Mouse (Mus musculus) midbrain, postnatal 0 days (tissue): ENCODE results near the gene Adamts13. TPM values are rescaled to one million over a fixed set of nuclear protein-coding genes. Genes with fewer than 3 reads are reported as not detected.

ENCODE experiments used
- ATAC-seq: fragments of 200-750 bp; cut with Nextera tagmentation; 2 replicates; pipeline ENCODE4 v1.8.0; 2017; ENCODE audit warnings: moderate number of reproducible peaks, mild to moderate bottlenecking, moderate TSS enrichment, moderate library complexity; ENCODE audit not compliant: low FRiP score
- DNase-seq: peaks from one replicate; pipeline ENCODE4 v3.0.0-alpha.2; 2015; ENCODE audit warnings: low spot score
- H3K27ac ChIP-seq: fragments of 300-500 bp; sonication (generic); 2 replicates; pipeline ENCODE4 v1.5.1; 2014; ENCODE audit warnings: low read depth, mild to moderate bottlenecking, low read length, mixed read lengths
- H3K27me3 ChIP-seq: fragments of 300-500 bp; sonication (generic); 2 replicates; pipeline ENCODE4 v1.6.1; 2014; ENCODE audit warnings: low read length, control low read depth, mixed read lengths; ENCODE audit not compliant: insufficient read depth
- H3K36me3 ChIP-seq: fragments of 300-500 bp; sonication (generic); 2 replicates; pipeline ENCODE4 v1.6.1; 2014; ENCODE audit warnings: low read length, control low read depth, mixed read lengths; ENCODE audit not compliant: insufficient read depth
- H3K4me1 ChIP-seq: fragments of 300-500 bp; sonication (generic); 2 replicates; pipeline ENCODE4 v1.6.1; 2014; ENCODE audit warnings: mild to moderate bottlenecking, control low read depth, antibody characterized with exemption, low read length, mixed read lengths; ENCODE audit not compliant: insufficient read depth
- H3K4me2 ChIP-seq: fragments of 300-500 bp; sonication (generic); 2 replicates; pipeline ENCODE4 v1.6.1; 2014; ENCODE audit warnings: low read depth, mild to moderate bottlenecking, low read length, mixed read lengths; ENCODE audit not compliant: poor library complexity, severe bottlenecking
- H3K4me3 ChIP-seq: fragments of 300-500 bp; sonication (generic); 2 replicates; pipeline ENCODE4 v1.5.1; 2014; ENCODE audit warnings: low read depth, mild to moderate bottlenecking, low read length, moderate library complexity
- H3K9ac ChIP-seq: fragments of 300-500 bp; sonication (generic); replicated peaks from 2 replicates; pipeline ENCODE4 v1.6.1; 2014; ENCODE audit warnings: mild to moderate bottlenecking, low read length, moderate library complexity, mixed read lengths; ENCODE audit not compliant: poor library complexity, severe bottlenecking
- H3K9me3 ChIP-seq: fragments of 300-500 bp; sonication (generic); 2 replicates; pipeline ENCODE4 v1.6.1; 2016; ENCODE audit warnings: low read length, control low read depth
- CTCF ChIP-seq: IDR thresholded peaks from 2 replicates; pipeline ENCODE4 v1.5.1; 2016; ENCODE audit warnings: antibody characterized with exemption, mild to moderate bottlenecking
- WGBS: fragments of 180-500 bp; shearing (Covaris S2); extraction: QIAGEN DNeasy Blood & Tissue Kit; methylation state at CpG from one replicate; pipeline ENCODE4 v1.1.7; 2014; 5-methylcytosine and 5-hydroxymethylcytosine counted together
- polyA plus RNA-seq: library from polyadenylated mRNA; unstranded; fragments of >200 nt; fragmentation: Nextera tagmentation; extraction: Ambion mirVana; gene quantifications from 2 replicates; pipeline ENCODE4 v1.2.1, GENCODE M21; 2015
- total RNA-seq: library from RNA; depleted of rRNA; stranded (reverse); fragments of >200 nt; gene quantifications from 2 replicates; pipeline ENCODE4 v1.2.3, GENCODE M21; 2014

The Adamts13 gene
- total and polyA plus RNA-seq, 2 experiments from 2014 or later = not detected

- no peaks in the 10 kb centered on the region for H3K9me3 ChIP-seq
- no peak overlapping the region for H3K9ac ChIP-seq
- no peaks in the 10 kb centered on the region for H3K27me3 ChIP-seq
- H3K4me2 ChIP-seq = no peak overlapping the region
- H3K4me3 ChIP-seq = no peak overlapping the region
- H3K27ac ChIP-seq = no peak overlapping the region
- TF ChIP-seq CTCF = no peak
- 0 out of 2 replicates have a peak, but pooled peaks cover 3% of the 10 kb centered on the region for H3K36me3 ChIP-seq
- WGBS = 85% methylated on average over 3 of the region's 3 CpGs
- ATAC-seq (no peak), DNase-seq (no peak)
- peaks cover 13% of the 10 kb centered on the region; the same call in 1 of the 2 replicates for H3K4me1 ChIP-seq
Measured at GRCm38 (mm10) chr2:27025545-27025944, 52.3 kb downstream of the Adamts13 start.

GRCm38 (mm10) chr2:27026332-27026731 lies 53.1 kb downstream of the Adamts13 start:
- 94% methylated on average over 3 of the region's 3 CpGs for WGBS
- Histone ChIP-seq H3K9ac (no peak overlapping the region), H3K36me3 (0 out of 2 replicates have a peak, but pooled peaks cover 3% of the 10 kb centered on the region), H3K4me2 (no peak overlapping the region), H3K9me3 (no peaks in the 10 kb centered on the region), H3K27me3 (no peaks in the 10 kb centered on the region), H3K4me1 (peaks cover 13% of the 10 kb centered on the region; the same call in 1 of the 2 replicates), H3K4me3 (no peak overlapping the region), H3K27ac (no peak overlapping the region)
- no peak for ATAC-seq
- TF ChIP-seq CTCF = no peak
- no peak for DNase-seq

- Histone ChIP-seq H3K27me3 (no peaks in the 10 kb centered on the region), H3K27ac (peak overlapping the region; percentile 68), H3K4me1 (peaks cover 13% of the 10 kb centered on the region; the same call in 1 of the 2 replicates), H3K4me3 (peak overlapping the region; percentile 42), H3K36me3 (0 out of 2 replicates have a peak, but pooled peaks cover 3% of the 10 kb centered on the region), H3K9ac (peak overlapping the region; percentile 62), H3K9me3 (no peaks in the 10 kb centered on the region), H3K4me2 (peak overlapping the region; percentile 64)
- DNase-seq (no peak), ATAC-seq (0 out of 2 replicates have a peak, but pooled peaks have one; percentile 0)
- no peak for TF ChIP-seq CTCF
- 71% methylated on average over 10 of the region's 10 CpGs for WGBS
Measured at GRCm38 (mm10) chr2:27026857-27027617, 53.8 kb downstream of the Adamts13 start.

GRCm38 (mm10) chr2:27027618-27028436 lies 54.6 kb downstream of the Adamts13 start, which contains the start of gene Slc2a6:
TSS of gene Slc2a6 (minus strand) at chr2:27027998.
- H3K9ac ChIP-seq = peak within 1 kb of the TSS; percentile 62
- H3K9me3 ChIP-seq = no peaks in the 10 kb centered on the region

GRCm38 (mm10) chr2:27028437-27029015 lies 55.3 kb downstream of the Adamts13 start:
- ATAC-seq (no peak), DNase-seq (no peak)
- 0 out of 2 replicates have a peak, but pooled peaks cover 3% of the 10 kb centered on the region for H3K36me3 ChIP-seq
- peak overlapping the region; percentile 42 for H3K4me3 ChIP-seq
- H3K4me1 ChIP-seq = peaks cover 13% of the 10 kb centered on the region; the same call in 1 of the 2 replicates
- H3K27ac ChIP-seq = peak overlapping the region; percentile 68
- no peaks in the 10 kb centered on the region for H3K27me3 ChIP-seq
- H3K9ac ChIP-seq = peak overlapping the region; percentile 62
- no peaks in the 10 kb centered on the region for H3K9me3 ChIP-seq
- no peak for TF ChIP-seq CTCF
- 74% methylated on average over 4 of the region's 4 CpGs for WGBS
- H3K4me2 ChIP-seq = peak overlapping the region; percentile 64

More at GRCm38 (mm10) chr2:27027618-27028436, 54.6 kb downstream of the Adamts13 start, which contains the start of gene Slc2a6:
- 2% methylated on average over 38 of the region's 38 CpGs for WGBS
- H3K27me3 ChIP-seq = no peaks in the 10 kb centered on the region
- peak within 1 kb of the TSS; percentile 64 for H3K4me2 ChIP-seq
- DNase-seq (peak; percentile 94), ATAC-seq (peak; percentile 98)
- TF ChIP-seq CTCF = no peak
- peak within 1 kb of the TSS; percentile 68 for H3K27ac ChIP-seq
- H3K4me1 ChIP-seq = peaks cover 13% of the 10 kb centered on the region; the same call in 1 of the 2 replicates
- peak within 1 kb of the TSS; percentile 42 for H3K4me3 ChIP-seq
- H3K36me3 ChIP-seq = 0 out of 2 replicates have a peak, but pooled peaks cover 3% of the 10 kb centered on the region
